Mouse (Mus musculus) C2C12 (cell line): ENCODE results near the gene Rnf7.

Experiments
- CEBPB ChIP-seq: IDR thresholded peaks from one replicate; pipeline ENCODE4 v1.6.1; 2011; ENCODE audit warnings: low read depth, mild to moderate bottlenecking, control low read depth, moderate library complexity
- CTCF ChIP-seq: IDR thresholded peaks from one replicate; pipeline ENCODE4 v1.5.1; 2011; ENCODE audit not compliant: control insufficient read depth, insufficient read depth, insufficient read length
- FOSL1 ChIP-seq: IDR thresholded peaks from one replicate; pipeline ENCODE4 v1.8.0; 2011; ENCODE audit warnings: mild to moderate bottlenecking, low read length; ENCODE audit not compliant: poor library complexity, insufficient read depth, severe bottlenecking
- MAX ChIP-seq: IDR thresholded peaks from one replicate; pipeline ENCODE4 v1.6.1; 2011; ENCODE audit warnings: mild to moderate bottlenecking, control low read depth
- MYOD1 ChIP-seq: IDR thresholded peaks from one replicate; pipeline ENCODE4 v1.6.1; 2011; ENCODE audit warnings: low read depth; ENCODE audit not compliant: control insufficient read depth, insufficient read length
- MYOG ChIP-seq: IDR thresholded peaks from one replicate; pipeline ENCODE4 v1.6.1; 2011; ENCODE audit not compliant: control insufficient read depth, insufficient read length; ENCODE audit errors: extremely low read depth
- USF1 ChIP-seq: IDR thresholded peaks from one replicate; pipeline ENCODE4 v1.6.1; 2011; ENCODE audit warnings: low read depth, mild to moderate bottlenecking, control low read depth, moderate library complexity

DNA sequence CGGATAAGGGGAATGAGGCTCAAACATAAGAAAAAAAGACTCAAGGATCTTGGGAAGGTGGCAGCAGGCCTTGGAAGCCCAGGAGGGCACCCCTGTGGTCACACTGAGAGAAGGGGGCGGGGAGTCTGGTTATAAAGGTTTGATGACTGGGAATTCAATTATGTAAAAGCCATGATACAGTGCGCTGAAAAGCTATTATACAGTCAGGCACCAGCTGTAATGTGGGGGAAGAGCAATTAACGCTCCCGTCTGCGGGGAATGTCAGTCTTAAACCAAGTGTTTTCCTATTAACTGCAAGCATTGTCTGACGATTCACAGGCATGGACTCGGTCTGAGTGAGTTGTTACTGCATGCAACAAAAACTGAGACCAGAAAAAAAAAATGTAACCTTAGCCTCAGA, 22.9 kb downstream of the Rnf7 start:
- TF ChIP-seq CTCF (no peak), MYOD1 (no peak), FOSL1 (no peak), CEBPB (no peak), USF1 (no peak), MAX (no peak), MYOG (no peak)
